Mouse (Mus musculus) cerebellum, adult 2 months (tissue): Measurements from ENCODE around the gene Tmem120b.

Experiments used
- CTCF ChIP-seq: fragments of 200-500 bp; IDR thresholded peaks from 2 replicates; pipeline ENCODE4 v1.5.1; 2011; ENCODE audit warnings: low read depth, mild to moderate bottlenecking, control low read depth, low read length, moderate library complexity, borderline replicate concordance; ENCODE audit not compliant: insufficient read depth
- POLR2A ChIP-seq: fragments of 200-500 bp; IDR thresholded peaks from 2 replicates; pipeline ENCODE4 v1.6.1; 2011; ENCODE audit warnings: low read length, control low read depth, borderline replicate concordance; ENCODE audit not compliant: insufficient read depth

- no peak for TF ChIP-seq POLR2A
- TF ChIP-seq CTCF, result peak; percentile 39; the same call in 1 of the 2 replicates
Measured at GRCm38 (mm10) chr5:123059757-123060520, 8.3 kb upstream of the Tmem120b start.
